Mouse (Mus musculus): ENCODE measurements at regions not wholly inside any gene's neighbourhood (a gene's known extent, or its start where the extent isn't known, plus 50 kb on each side); places are given as distances from the start of the nearest gene placed in this dataset.

- DNase-seq (ENCODE audit: low spot score): no peak
These were observed 257.4 kb upstream of the Tbl1xr1 start for GRCm38 (mm10) chr3:21819030-21819429.

- DNase-seq (ENCODE audit: low spot score): no peak
These were observed 256.3 kb upstream of the Tbl1xr1 start for GRCm38 (mm10) chr3:21820051-21820598.

GRCm38 (mm10) chr3:21822675-21823074, 253.8 kb upstream of the Tbl1xr1 start:
- DNase-seq (ENCODE audit: low spot score): no peak

- no peak for DNase-seq (ENCODE audit: low spot score)
These were observed 253.1 kb upstream of the Tbl1xr1 start for GRCm38 (mm10) chr3:21823331-21823730.

GRCm38 (mm10) chr3:21824101-21824880, 252.2 kb upstream of the Tbl1xr1 start:
- no peak for DNase-seq (ENCODE audit: low spot score)

- no peak for DNase-seq (ENCODE audit: low spot score)
These were observed 251.4 kb upstream of the Tbl1xr1 start for GRCm38 (mm10) chr3:21824913-21825610.

GRCm38 (mm10) chr3:21827656-21828055, 248.8 kb upstream of the Tbl1xr1 start:
- no peak for DNase-seq (ENCODE audit: low spot score)

- no peak for DNase-seq (ENCODE audit: low spot score)
These were observed 243.3 kb upstream of the Tbl1xr1 start for GRCm38 (mm10) chr3:21833111-21833510.

- no peak for DNase-seq (ENCODE audit: low spot score)
These were observed 240.9 kb upstream of the Tbl1xr1 start for GRCm38 (mm10) chr3:21835526-21835925.

GRCm38 (mm10) chr3:21837297-21837946, 239.0 kb upstream of the Tbl1xr1 start:
- no peak for DNase-seq (ENCODE audit: low spot score)

GRCm38 (mm10) chr3:21840751-21841488, 235.5 kb upstream of the Tbl1xr1 start:
- DNase-seq (ENCODE audit: low spot score): no peak

GRCm38 (mm10) chr3:21841506-21841905, 234.9 kb upstream of the Tbl1xr1 start:
- no peak for DNase-seq (ENCODE audit: low spot score)

- DNase-seq (ENCODE audit: low spot score): no peak
These were observed 233.7 kb upstream of the Tbl1xr1 start for GRCm38 (mm10) chr3:21842545-21843291.

GRCm38 (mm10) chr3:21843292-21843852, 233.1 kb upstream of the Tbl1xr1 start:
- no peak for DNase-seq (ENCODE audit: low spot score)

- no peak for DNase-seq (ENCODE audit: low spot score)
These were observed 226.6 kb upstream of the Tbl1xr1 start for GRCm38 (mm10) chr3:21849831-21850230.

GRCm38 (mm10) chr3:21850977-21851376, 225.5 kb upstream of the Tbl1xr1 start:
- DNase-seq (ENCODE audit: low spot score): no peak

GRCm38 (mm10) chr3:21854340-21854739, 222.1 kb upstream of the Tbl1xr1 start:
- DNase-seq (ENCODE audit: low spot score): no peak

- no peak for DNase-seq (ENCODE audit: low spot score)
These were observed 217.0 kb upstream of the Tbl1xr1 start for GRCm38 (mm10) chr3:21859436-21859835.

- DNase-seq (ENCODE audit: low spot score): no peak
These were observed 215.4 kb upstream of the Tbl1xr1 start for GRCm38 (mm10) chr3:21860915-21861635.

GRCm38 (mm10) chr3:21861636-21861970, 214.8 kb upstream of the Tbl1xr1 start:
- DNase-seq (ENCODE audit: low spot score): no peak
